Mouse (Mus musculus) adrenal gland, adult 18-20 months (tissue): ENCODE results near the gene Gm43517. TPM values are rescaled to one million over a fixed set of nuclear protein-coding genes. Genes with fewer than 3 reads are reported as not detected.

Experiments
- DNase-seq, 2 experiments: peaks; one replicate each; pipeline ENCODE4 v3.0.0; 2021 to 2022; ENCODE audit warnings: low spot score in 2 of 2
- total RNA-seq, 2 experiments: library from RNA; stranded (reverse); gene quantifications; 1 replicate in 1 of 2; 2 replicates in 1 of 2; pipeline ENCODE4 v1.2.3; 2021

Gm43517 gene
- total RNA-seq, 2 experiments from 2014 or later: not detected

DNA sequence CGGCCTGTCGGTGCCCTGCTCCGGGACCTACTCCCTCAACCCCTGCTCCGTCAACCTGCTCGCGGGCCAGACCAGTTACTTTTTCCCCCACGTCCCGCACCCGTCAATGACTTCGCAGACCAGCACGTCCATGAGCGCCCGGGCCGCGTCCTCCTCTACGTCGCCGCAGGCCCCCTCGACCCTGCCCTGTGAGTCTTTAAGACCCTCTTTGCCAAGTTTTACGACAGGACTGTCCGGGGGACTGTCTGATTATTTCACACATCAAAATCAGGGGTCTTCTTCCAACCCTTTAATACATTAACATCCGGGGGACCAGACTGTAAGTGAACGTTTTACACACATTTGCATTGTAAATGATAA, 637 bp downstream of the Gm43517 start:
- no peak for DNase-seq

DNA sequence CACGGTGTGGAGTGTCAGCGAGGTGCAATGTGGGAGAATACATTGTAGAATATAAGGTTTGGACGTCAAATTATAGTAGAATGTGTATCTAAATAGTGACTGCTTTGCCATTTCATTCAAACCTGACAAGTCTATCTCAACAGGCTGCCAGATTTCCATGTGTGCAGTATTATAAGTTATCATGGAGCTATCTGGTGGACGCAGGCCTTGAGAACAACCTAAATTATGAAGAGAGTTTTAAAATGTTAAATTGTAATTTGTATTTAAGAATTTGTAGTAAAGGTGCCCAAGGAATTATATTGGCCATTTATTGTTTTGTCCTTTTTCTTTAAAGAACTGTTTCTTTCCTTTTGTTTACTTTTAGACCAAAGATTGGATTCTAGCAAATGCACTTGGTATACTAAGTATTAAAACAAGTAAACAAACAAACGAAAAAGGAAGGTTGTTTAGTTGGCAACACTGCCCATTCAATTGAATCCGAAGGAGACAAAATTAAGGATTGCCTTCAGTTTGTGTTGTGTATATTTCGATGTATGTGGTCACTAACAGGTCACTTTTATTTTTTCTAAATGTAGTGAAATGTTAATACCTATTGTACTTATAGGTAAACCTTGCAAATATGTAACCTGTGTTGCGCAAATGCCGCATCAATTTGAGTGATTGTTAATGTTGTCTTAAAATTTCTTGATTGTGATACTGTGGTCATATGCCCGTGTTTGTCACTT, 1.3 kb downstream of the Gm43517 start:
- no peak for DNase-seq

DNA sequence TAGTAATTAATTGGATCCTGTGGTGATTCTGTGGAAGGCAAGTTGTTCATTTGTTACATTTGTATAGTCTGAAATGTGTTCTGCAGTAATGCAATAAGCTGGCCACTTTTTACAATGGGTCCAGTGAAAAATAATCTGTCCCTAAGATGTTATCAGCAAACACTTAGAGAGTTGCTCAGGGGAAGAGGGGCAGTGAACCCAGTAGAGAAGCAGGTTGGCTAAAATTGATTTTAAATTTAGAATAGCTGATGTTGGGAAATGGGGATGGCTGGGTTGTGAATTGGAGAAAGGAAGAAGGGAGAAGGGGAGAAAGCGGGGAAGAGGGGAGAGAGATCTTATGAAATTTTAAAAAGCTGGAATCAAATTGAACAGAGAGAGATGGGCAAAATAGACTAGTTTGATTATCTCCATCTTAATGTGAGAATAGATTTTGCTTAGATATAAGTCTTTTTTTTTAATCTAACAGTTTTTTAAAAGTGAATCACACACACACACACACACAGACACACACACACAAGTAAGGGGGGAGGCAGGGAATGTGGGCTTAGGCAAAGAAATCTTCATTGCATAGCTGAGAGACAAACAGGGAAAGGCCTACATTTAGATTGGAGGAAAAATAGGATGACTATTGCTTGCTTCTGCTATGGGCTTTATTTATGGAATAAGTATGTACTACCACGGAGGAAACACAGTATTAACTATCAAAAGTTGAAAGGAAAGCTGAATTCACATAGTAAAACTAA, 3.1 kb downstream of the Gm43517 start:
- no peak for DNase-seq

DNA sequence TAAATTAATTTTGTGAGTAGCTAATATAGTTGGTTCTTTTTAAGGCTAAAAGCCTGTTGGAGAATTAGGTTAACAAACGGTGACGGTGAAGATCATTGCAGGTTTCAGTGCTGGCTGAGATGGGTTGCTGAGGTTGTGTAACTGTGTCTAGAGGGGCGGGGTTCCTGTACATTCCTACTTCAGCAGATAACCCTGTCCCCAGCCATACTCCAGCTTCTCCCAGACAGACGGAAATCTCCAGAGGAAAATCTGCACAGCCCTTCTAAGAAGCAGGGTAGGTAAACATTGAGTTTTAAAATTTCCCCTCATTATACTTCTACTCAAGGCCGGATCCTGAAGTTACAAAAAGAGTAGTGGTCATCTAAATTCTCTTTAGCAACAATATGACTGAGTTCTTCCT, 4.7 kb downstream of the Gm43517 start:
- no peak for DNase-seq

DNA sequence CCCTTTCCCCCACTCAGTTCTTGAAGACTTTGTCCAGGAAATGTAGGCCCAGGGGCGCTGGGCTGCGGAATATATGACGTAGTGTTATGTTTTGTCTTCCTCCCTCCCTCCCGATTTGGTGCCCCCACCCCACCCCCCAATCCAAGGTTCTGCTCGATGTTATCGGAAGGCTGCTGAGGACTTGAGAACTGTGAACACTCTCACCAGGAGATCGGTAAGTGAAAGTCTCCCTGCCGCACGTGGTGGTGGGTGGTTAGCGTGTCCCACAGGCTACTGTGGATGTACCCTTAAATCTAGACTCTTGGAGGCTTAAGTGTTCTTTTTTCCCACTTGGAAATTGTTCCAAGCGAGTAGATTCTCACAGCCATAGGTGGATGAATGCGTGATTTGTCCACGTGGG, 5.3 kb downstream of the Gm43517 start:
- no peak for DNase-seq

DNA sequence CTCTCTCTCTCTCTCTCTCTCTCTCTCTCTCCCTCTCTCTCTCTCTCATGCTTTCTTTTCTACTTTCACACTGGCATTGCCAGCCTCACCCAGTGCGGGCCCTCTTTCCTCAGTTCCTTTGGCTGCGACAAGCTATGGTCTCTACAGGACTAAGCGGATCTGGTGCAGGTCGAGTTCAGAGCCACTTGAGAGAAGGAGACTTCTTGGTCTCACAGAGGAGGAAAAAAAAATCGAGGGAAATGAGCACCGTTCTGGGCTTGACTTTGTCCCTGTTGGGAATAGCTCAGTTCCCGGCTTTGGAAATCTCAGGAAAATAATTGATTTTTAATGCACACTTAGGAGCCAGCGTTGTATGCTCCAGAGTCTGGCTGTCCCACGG, 5.9 kb downstream of the Gm43517 start:
- DNase-seq: no peak

DNA sequence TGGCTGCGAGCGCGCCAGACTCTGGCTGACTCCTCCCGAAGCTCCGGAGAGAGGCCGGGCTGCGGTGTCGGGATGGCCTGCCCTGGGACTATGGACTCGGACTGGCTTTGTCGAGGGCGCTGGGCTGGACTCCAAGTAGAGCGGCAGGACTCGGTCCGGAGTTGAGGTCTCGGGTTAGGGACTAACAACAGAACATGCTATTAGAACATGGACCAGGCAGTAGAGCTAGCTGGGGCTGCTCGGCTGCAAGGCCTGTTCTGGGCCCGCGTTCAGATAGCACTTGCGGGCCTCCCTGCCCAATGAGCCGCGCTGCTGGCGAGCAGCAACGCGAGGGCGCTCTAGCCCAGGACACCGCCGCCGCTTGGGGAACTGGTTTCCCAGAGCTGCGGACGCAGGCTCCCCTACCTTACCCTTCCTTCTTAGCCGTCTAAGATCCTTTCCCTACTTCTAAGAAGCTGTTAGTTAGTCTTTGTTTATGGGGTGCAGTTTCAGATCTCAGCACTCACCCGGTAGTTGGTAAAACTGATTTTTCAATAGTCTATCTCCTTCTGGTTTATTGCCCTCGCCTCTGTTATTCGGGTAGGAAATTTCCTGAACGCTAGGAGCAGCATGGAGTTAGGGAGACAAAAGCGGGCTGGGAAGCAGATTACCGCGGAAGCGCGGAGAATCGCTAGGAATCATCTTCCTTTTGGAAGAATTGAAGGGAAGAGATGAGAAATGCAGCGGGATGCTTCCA, 6.5 kb downstream of the Gm43517 start:
- no peak for DNase-seq

DNA sequence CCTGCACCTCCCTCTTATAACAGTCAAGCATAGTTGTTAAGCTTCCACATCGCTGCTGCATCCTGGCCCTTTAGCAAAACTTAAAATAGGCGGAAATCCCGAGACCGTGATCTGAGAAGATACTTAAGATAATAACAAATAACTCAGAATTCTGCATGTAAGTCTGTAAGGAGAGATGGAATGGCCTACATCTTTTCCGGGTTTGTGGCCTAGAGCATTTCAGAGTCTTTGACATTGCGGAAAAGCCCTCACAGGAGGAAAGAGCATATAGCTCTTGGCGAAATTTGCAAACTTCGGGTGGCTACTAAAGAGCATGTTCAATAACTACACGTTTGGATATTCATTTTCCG, 7.0 kb downstream of the Gm43517 start:
- DNase-seq: no peak

DNA sequence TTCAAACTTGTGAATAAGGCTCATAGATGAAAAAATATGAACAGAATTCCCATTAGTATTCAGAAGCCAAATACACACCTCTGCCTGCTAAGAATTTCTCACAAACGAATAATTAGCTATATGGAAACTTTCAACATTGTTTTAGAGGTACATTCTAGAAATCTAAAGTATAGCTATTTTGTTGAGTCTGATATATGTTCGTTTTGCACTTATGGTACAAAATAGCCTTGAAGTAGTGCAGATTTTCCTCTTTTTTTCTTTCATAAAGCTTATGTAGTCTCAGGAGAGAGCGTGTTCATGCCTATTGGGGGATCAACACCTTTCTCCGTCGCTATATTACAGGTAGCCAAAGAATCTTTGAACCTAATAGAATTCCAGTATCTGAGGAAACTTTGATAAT, 7.9 kb downstream of the Gm43517 start:
- no peak for DNase-seq

DNA sequence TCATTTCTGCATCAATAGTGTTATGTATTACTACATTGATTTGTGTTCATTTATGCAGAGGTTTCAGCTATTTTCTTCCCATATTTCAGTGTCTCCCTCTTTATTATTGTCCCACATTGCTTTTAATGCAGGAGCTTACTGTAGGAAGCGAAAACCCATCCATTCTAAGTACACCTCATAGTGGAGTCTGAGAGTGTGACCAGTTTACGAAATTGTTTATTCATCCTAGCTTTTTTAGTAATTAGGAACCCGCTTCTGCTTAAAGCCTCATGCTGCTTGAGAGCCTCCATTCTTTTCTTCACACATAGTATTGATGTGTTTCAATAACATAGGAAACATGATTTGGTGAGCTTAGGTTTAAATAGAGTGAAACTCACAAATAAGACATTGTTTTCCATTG, 8.7 kb downstream of the Gm43517 start:
- DNase-seq: no peak

DNA sequence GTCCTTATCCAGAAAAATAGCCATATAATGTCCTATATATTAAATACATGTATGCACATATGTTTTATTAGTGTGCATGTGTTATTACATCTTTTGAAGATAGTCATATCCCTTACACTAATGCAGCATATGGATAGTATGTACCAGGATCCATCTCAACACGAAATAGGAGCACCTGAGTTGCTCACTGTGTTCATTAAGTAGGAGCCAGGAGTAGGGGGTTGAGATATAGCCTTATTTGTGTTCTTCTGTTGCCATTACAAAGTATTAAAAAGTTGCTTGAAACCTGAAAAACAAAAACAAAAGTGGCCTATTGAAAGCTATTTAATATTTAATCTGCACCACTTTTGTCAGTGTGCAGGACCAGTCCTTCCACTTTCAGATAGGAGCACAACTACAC, 9.2 kb downstream of the Gm43517 start:
- DNase-seq: no peak

DNA sequence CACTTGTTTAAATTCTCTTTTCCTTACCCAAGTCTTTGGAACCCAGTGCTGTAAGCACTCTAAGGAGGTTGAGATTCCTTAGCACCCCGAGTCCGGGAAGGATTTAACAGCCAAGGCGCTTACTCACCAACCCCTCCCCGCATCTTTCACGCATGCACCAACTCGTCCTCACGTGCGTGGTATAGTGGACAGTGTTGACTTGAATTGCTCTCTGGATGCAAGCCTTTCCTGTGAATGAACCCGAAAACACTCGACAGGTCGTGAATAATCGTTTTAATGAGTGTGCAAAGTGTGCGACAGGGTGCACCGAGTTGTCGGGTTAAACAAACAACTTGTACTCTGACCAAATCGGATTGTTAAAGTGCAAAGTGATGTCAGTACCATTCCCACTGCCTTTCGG, 9.9 kb downstream of the Gm43517 start:
- no peak for DNase-seq

DNA sequence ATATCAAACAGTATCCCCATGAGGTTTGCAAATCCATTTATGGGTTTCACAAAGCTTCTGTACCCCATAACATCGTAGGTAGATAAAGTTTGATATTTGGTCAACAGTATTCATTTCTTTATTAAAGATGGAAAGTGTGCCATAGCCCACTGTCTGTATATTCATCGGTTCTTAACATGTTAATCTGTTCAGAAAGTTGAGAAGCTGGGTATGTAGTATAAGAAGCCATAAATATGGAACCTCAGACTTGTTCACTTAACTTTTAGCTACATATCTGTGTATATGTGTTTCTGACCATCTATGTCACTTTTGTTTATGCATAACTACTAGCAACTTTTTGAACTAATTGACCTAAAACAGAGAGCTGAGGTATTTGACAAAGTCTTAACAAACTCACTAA, 11.0 kb downstream of the Gm43517 start:
- no peak for DNase-seq

DNA sequence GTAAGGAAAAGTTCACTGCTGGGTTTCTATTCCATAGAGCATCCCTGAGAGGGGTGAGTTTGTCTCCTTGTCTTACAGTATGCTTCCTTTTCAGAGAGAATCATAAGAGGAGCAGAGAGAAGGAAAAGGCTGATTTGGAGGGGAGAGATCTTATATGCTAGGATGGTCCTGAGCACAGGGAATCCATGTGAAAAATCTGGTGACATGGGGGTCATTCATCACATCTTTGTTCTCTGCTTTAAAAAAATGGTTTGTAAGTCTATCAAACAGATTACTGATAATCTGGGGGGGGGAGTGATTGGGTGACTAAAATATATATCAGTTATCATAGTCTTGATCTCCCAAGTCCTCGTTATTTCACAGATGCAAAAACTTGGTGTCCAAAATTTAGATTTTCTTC, 11.8 kb downstream of the Gm43517 start:
- DNase-seq: no peak

DNA sequence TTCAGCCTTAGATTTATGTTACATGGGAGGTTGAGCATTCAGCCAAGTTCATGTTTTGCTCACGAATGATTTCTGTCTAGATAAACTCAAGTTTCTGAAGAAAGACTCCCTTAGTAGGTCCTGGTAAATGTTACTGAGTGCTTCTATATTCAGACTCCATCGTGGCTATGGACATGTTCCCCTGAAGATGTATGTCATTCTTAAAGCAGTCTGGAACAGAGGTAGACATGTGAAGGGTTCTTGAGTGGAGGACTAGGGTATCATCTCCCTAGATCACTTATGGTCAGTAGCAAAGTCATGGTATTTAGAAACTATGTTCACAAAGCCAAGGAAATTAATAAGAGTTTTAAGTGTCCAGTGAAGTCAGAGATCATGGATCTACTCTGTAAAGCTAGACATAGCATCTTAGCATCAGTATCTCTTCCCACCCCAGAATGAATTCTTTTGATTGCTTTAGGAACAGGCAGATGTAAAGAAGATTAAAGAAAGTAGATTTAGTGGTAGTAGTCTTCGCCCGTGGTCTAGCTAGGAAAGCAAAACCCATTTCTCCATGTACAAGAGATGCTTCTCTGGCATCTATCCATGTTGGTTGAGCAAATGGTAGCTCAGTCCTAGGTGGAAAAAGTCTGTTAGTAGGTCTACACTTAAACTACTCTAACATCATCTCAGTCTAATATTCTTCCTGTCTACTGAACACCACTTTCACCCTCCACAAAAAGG, 12.6 kb downstream of the Gm43517 start:
- no peak for DNase-seq

DNA sequence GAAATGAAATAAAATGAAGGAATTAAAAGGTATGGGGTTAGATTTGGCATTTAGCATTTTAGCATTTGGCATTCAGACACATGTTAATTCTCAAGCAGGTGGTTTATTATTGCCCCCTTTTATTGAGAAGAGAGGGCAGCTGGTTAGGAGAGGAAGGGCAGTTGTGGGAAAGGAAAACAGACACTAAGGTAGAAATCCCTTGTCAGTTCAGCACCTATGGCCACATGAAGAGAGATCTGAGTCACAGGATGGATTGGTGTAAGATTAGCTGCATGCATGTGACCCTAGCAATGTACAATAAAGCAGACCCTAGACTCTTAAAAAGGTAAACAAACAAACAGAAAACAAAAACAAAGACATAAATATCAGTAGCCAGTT, 13.2 kb downstream of the Gm43517 start:
- DNase-seq: no peak

DNA sequence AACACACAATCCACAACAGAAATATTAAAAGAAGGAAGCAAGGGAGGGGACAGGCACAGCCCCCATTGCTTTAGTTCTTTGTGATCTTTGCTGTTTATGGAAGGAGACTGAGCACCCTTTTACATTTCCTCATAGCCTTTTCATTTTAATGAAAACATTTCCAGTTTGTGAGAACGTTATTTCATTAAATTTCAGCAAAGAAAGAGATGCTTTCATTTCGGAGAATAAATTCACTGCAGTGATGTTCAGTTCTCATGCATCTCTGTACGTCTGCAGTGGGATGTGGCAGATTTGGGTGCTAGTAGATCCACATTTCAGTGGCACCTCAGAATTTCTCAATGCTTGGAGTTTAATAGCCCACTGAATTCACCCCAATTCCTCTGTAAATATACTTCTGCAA, 13.7 kb downstream of the Gm43517 start:
- no peak for DNase-seq

DNA sequence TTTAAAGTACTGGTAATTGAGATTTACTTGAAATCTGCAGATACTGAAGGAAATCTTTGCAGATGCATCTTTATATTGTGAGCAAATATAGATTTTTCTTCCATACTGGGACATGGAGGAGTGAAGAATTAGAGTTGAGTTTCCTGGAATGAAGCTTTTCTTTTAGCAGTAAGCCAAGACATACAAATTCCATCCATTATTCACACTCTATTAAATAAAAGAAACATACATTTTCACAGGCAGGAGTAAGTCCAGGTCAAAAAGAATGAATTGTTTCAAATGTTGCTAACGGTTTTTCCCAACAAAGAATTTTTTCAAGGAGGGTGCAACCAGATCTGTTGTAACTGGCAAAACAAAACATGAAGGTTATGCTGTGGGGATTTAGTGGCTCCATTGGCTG, 14.6 kb downstream of the Gm43517 start:
- DNase-seq: no peak

DNA sequence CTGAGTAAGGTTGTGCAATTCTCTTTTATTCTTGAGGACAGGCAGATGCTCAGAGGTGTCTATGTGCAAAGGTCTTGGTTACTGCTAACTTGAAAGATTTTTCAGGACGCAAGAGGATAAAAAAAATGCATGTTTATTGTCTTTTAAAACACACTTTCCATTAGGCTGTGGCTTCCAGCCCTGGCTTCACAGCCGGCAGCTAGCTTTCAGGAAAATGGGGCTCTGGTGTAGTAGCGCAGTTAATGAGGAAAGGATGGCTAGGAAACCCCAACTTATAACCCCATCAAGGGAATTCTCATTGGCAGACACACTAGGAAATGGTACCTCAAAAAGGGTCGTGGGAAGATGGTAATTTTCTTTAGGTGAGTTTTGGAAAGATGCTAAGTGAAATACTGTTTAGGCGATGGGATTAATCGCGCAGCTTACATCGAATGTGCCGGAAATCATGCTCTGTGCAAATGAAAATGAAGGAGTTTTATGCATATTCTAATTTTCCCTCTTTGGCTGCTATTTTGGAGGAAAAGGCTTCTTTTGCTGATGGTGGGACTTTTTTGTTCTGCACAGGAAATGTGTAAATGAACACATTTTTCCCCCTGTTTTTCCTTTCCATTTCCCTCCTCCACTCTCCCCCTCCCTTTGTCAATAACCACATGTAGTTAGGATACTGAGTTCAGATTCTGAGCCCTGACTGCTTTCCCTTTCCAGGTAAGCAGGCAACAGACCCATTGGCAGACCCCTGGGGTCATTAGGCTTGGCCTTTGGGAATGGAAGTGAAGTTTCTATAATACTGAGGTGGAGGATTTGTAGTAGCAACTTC, 15.3 kb downstream of the Gm43517 start:
- no peak for DNase-seq

DNA sequence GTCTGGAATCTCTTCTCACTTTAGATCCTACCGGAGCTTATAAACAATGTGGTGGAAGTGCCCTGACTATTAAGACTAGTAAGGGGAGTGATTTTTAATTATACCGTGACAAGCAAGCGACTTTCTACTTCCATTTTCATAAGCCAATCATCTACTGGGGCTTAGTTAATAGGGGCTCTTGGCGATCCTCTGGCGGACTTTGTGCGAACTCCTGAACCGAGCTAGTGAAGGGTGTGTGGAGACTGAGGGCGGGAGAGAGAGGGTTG, 15.8 kb downstream of the Gm43517 start:
- DNase-seq: no peak

DNA sequence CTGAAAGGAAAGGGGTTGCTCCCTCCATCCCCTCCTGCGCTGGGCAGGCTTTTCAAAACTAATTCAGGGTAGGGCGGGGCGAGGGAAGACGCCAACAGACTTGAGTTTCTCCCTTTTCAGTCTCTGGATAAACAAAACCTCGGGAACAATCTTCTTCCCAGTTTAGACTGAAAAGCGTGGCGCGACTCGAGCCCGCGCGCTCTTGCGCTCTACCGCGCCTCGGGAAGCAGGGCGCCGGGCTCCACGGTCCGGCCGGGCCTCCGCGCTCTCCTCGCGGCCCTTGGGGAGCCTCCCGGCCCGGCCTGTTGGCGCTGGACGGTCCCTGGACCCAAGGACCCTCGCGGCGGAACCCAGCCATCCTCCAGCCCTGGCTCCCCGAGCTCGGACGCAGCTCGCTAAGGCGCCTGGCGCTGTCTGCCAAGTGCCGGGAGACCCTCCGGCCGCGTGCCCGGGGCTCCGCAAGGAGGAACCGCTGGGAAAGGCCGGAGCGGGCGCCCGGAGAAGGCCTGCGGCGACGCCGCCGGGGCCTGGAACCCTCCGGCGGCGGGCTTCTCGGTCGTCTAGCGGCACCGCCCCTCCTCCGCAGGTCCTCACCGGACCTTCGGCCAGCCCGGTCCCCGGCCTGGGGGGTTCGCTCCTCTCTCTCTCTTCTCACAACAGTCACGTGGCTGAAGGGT, 16.3 kb downstream of the Gm43517 start:
- no peak for DNase-seq
